Mouse (Mus musculus): ENCODE data around the gene Nrp1.

Nrp1 gene

DNA sequence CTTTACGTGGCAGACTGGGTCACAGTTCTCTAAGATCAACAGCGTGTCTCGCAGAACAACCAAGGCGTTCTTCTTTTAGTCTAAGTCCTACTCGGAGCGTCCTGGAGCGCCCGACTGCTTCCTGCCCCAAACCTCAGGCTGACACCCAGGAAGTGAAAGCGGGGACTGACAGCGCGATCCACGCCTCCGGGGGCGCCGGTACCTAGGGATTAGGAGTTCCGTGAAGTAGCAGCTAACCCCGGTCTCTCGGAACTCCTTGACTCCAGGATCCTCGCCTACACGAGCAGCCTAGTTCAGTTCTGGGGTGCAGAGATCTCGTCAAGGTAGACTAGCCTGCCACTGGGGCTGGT lies at the start of gene Nrp1:
Gene Nrp1, plus strand, starts transcription at position 199 of the 350 bp plus-strand sequence.
- peak; percentile 36 for DNase-seq (ENCODE audit: low read depth, low spot score)

DNA sequence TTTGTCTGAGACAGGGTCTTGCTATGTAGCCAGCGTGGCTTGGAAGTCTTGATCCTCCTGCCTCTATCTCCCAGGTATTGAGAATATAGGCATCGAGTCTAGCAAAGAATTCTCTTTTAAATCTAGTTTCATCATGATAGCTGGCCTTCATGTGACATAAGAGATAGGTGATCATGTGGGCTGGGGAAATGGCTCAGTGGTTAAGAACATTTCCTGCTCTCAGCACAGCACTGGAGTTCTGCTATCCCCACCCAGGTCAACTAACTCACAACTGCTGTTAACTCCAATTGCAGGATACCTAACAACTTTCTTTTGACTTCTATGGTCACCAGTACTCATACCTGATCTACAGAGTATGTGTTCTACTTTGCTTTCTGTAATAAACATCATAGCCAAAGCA lies 37.6 kb upstream of the Nrp1 start:
- DNase-seq (ENCODE audit: low read depth, low spot score): no peak

DNA sequence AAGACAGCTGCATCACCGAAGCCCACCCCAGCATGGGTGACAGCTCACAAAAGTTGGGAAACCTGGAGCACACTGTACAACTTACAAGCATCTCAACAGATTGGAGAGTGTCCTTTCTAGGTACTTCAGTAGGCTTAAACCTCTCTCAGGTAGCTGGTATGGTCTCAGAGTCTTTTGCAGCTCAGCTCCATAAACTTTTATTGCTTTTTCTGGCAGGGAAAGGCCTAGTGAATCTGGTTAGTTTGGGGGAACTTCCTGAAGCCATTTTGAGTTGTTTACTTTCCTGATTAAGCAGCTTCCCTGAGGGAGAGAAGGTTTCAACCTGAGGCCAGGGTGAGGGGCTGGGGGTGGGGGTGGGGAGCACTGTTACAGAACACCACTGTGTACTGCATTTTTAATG lies 31.1 kb upstream of the Nrp1 start:
- DNase-seq (ENCODE audit: low read depth, low spot score): no peak

GRCm38 (mm10) chr8:128327922-128328321 lies 30.5 kb upstream of the Nrp1 start:
- DNase-seq (ENCODE audit: low read depth, low spot score): no peak

GRCm38 (mm10) chr8:128329502-128329901 lies 28.9 kb upstream of the Nrp1 start:
- no peak for DNase-seq (ENCODE audit: low read depth, low spot score)

DNA sequence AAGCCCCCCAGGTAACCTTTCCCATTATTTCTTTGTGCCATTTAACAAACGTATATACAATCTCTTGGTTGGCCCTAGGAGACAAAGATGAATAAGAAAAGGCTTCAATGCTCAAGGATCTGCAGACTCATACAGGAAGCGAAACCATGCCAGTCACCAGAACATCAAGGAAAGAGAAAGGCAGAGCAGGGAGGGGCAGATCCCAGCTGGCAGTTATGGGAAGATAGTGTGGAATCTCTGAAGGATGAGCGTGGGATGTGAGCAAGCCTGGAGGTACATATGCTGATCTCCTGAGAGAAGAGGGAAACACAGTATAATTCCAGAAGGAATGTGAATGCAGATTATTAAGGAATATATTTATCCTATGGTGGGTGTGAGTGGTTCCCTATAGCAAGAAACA lies 22.4 kb upstream of the Nrp1 start:
- DNase-seq (ENCODE audit: low read depth, low spot score): no peak

GRCm38 (mm10) chr8:128338951-128339350 lies 19.5 kb upstream of the Nrp1 start:
- no peak for DNase-seq (ENCODE audit: low read depth, low spot score)

GRCm38 (mm10) chr8:128339521-128339920 lies 18.9 kb upstream of the Nrp1 start:
- no peak for DNase-seq (ENCODE audit: low read depth, low spot score)

DNA sequence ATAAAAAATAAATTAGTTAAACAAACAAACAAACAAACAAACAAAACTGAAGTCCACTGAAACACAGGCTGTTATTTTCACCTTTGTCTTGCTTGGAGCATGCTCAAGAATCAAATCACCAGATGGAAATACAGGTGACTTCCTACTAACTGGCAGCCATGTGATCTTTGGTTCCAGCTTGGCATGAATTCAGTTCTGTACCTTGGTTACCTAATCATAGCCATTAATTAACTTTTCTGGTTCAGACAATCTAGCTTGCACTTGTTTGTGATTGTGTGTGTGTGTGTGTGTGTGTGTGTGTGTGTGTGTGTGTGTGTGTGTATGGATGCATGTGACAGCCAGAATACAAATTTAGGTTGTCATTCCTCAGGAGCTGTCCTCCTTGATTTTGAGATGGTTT lies 8.0 kb upstream of the Nrp1 start:
- no peak for DNase-seq (ENCODE audit: low read depth, low spot score)

- DNase-seq (ENCODE audit: low read depth, low spot score): no peak
Measured at GRCm38 (mm10) chr8:128351211-128351610, 7.2 kb upstream of the Nrp1 start.

GRCm38 (mm10) chr8:128352821-128353220 lies 5.6 kb upstream of the Nrp1 start:
- no peak for DNase-seq (ENCODE audit: low read depth, low spot score)

- no peak for DNase-seq (ENCODE audit: low read depth, low spot score)
Measured at GRCm38 (mm10) chr8:128353999-128354398, 4.4 kb upstream of the Nrp1 start.

DNA sequence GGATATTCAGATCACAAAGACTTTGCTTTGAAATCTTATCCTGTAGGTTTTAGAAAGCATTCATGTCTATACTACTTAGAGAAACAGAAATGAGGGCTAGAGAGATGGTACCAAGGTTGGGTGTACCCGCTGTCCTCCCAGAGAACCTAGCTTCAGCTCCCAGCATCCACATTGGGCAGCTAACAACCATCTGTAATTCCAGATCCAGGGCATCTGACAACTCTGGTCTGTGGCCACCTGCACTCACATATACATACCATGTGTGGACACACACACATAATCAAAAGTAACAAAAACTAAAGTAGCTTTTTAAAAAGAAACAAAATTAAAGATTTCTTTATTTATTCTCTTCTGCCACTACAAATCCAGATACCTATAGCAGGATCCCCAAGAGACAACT lies 3.3 kb upstream of the Nrp1 start:
- DNase-seq (ENCODE audit: low read depth, low spot score): no peak

DNA sequence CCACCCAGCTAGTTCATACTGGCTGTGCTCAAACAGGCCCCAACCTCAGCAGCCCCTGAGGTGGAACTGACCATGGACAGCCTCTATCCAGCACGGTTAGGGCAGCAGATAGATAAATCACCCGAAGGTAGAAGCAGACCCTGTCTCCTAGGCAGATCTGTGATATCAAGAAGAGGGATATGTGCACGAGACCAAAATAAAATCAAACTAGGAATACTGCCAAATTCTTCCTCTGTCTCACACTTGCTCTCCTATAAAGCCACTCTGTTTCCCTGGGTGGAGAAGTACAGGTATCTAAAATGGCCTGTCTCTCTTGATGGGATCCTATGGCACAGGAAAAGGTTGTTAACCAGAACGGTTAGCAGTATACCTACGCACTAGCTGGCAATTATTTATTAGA lies 2.2 kb upstream of the Nrp1 start:
- no peak for DNase-seq (ENCODE audit: low read depth, low spot score)

DNA sequence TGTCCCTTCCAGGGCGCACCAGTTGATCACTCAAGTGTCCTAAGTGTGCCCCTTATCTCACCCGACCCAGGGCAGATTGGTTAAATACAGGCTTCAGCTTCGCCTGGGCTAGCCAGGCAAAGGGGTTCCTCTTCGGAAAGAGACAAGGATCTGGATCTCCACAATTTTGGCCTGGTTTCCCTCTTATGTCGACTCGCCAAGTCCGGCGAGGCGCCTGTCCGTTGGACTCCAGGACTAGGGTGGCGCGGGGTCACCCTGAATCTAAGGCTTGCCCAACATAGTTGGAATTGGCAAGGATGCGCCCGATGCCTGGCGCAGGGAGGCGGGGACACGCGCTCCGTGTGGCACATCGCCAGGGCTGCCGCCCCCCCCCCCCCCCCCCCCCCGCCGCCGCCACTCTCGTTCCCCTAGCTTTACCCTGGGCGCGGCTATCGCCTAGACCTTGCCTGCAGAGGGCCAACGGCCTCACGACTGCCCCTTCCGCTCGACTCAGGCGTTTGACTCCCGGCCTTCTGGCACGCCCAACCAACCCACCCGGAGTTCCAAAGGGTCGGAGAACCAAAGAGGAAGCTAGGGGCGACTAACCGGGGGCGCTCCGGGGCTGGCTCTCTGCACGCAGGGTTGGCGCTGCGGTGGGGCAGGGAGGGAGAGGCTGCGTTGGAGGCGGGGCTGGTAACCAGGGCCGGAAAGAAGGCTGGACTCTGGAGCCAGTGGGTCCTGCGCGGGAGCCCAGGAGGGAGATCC lies 1.4 kb upstream of the Nrp1 start:
- peak; percentile 22 for DNase-seq (ENCODE audit: low read depth, low spot score)

DNA sequence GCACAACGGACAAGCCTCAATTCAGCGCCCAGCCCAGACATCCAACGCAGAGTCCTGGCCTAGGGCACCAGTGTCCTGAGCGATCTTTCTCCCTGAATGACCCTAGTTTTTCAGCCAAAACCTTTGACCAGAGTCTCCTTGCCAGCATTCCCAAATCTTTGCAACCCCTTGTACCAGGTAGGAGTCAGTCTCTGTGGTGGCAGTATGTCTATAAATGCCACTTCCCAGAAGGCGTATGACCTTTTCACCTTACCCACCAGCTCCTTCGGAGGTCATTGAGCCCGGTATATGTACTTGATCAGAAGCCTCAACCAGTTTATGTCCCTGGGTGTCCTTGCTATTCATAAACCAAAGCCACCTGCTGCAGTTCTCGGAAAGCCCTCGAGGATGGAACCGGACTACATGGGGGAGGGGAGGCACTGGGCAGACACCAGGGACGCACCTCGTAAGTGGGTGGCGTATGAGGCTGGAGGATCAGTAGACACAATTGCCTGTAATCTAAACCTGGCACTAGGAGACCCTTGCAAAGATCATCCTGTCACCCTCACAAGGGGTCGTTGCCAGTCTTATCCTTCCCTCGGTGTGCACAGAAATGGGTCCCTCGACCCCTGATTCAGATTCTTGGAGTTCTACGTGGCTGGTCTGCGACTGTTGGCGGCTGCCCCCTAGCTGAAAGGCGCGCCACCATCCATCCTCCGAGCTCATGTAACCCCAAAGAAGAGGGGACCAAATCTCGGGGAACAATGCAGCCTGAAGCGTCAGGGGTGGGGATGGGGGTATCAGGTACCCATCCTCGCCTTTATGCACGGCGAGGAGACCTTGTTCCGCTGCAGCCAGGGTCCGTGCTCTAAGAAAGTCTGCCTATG lies 631 bp upstream of the Nrp1 start:
- peak; percentile 70 for DNase-seq (ENCODE audit: low read depth, low spot score)

DNA sequence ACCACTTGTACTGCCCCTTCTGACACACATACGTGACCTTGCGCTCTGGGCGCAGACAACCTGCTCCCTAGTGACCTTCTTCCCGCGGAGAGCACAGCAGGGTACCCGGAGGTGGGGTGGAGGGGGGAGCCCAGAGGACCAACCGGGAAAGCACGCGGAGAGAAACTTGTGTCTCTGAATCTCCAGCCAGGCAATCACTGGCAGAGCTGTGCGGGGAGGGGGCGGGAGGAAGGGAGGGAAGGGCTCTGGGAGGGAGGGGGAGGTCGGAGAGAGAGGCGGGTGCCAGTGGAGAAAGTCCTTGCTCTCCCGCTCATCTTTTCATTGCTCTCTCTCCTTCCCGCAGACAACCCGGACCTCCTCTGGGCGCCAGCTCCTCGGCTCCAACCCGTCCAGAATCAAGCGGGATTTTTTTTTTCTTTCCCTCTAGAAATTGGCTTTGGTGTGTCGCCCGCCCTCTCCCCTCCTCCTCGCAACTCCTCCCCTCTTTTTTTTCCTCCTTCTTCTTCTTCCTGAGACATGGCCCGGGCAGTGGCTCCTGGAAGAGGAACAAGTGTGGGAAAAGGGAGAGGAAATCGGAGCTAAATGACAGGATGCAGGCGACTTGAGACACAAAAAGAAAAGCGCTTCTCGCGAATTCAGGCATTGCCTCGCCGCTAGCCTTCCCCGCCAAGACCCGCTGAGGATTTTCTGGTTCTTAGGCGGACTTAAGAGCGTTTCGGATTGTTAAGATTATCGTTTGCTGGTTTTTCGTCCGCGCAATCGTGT lies 534 bp downstream of the Nrp1 start:
- peak; percentile 64 for DNase-seq (ENCODE audit: low read depth, low spot score)

- no peak for DNase-seq (ENCODE audit: low read depth, low spot score)
Measured at GRCm38 (mm10) chr8:128359521-128360318, 1.3 kb downstream of the Nrp1 start.

- DNase-seq (ENCODE audit: low read depth, low spot score): no peak
Measured at GRCm38 (mm10) chr8:128361343-128361870, 3.0 kb downstream of the Nrp1 start.

DNA sequence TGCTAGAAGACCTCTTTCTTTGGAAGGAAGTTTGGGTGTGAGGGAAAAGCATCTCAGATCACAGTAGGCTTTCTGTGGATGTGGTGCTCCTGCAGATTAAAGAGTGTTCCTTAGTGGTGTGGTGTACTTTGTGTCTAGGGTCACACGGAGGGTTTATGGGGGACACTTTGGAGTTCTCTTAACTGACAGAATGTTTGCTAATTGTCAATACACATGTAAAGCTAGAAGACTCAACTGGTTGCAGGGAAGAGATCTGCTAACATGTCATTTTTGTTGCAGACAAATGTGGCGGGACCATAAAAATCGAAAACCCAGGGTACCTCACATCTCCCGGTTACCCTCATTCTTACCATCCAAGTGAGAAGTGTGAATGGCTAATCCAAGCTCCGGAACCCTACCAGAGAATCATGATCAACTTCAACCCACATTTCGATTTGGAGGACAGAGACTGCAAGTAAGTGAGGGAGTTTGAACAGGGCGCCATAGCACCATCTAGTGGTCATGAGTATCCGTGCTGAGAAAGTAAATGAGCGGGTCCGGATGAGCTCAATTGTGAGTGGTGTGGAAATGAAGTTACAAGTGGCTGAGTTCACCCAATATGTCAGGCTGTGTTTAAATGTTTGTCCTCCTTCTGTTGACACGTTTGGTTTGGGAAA lies 4.7 kb downstream of the Nrp1 start:
- DNase-seq (ENCODE audit: low read depth, low spot score): peak; percentile 72

GRCm38 (mm10) chr8:128370496-128370895 lies 12.1 kb downstream of the Nrp1 start:
- no peak for DNase-seq (ENCODE audit: low read depth, low spot score)

Data from brain, embryonic 18.5 days (tissue).